Mouse (Mus musculus): ENCODE data around the gene Ldb3. TPM values are rescaled to one million over a fixed set of nuclear protein-coding genes. Genes with fewer than 3 reads are reported as not detected.

Gene Ldb3
- polyA plus RNA-seq, 1 experiment from 2014 or later = 1.9 TPM

- WGBS = 69% methylated on average over 4 of the region's 4 CpGs
- no peaks in the 10 kb centered on the region for H3K9me3 ChIP-seq
- H3K4me3 ChIP-seq (replicated peaks) = no peak overlapping the region
- H3K4me1 ChIP-seq (replicated peaks) = peaks cover 6% of the 10 kb centered on the region; the same call in 1 of the 2 replicates
- H3K36me3 ChIP-seq = no peaks in the 10 kb centered on the region
- ATAC-seq (ENCODE audit: insufficient number of reproducible peaks, insufficient read depth, low FRiP score, low TSS enrichment, low read depth) = no peak
- H3K27me3 ChIP-seq = no peaks in the 10 kb centered on the region
- no peak overlapping the region for H3K4me2 ChIP-seq
- H3K9ac ChIP-seq (replicated peaks) = no peak overlapping the region
- no peak overlapping the region for H3K27ac ChIP-seq
Observed at GRCm38 (mm10) chr14:34535883-34536282, 52.6 kb downstream of the Ldb3 start.

GRCm38 (mm10) chr14:34533537-34533936 is 54.9 kb downstream of the Ldb3 start:
- 96% methylated on average over 5 of the region's 5 CpGs for WGBS
- Histone ChIP-seq H3K9ac (replicated peaks) (no peak overlapping the region), H3K4me2 (no peak overlapping the region), H3K27ac (no peak overlapping the region), H3K27me3 (no peaks in the 10 kb centered on the region), H3K9me3 (peaks cover 4% of the 10 kb centered on the region; the same call in 1 of the 2 replicates), H3K36me3 (no peaks in the 10 kb centered on the region), H3K4me3 (replicated peaks) (no peak overlapping the region), H3K4me1 (replicated peaks) (no peaks in the 10 kb centered on the region)
- ATAC-seq (ENCODE audit: insufficient number of reproducible peaks, insufficient read depth, low FRiP score, low TSS enrichment, low read depth) = no peak

DNA sequence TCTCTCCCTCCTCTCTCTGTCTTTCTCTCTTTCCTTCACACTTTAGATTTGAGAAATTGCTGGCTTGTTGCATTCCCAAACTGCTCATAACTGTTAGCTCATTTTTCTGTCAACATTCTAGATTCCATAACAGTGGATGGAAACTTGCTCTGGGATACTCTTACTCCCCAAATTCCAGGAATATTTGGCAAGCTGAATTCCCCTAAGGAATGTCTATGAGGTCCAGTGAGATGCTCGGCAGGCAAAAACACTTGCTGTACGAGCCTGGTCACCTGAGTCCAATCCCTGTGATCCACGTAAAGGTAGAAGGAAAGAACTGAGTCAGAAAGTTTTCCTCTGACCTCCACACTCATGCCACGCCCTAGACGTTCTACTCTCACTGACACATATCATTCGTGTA is 55.9 kb downstream of the Ldb3 start:
- Histone ChIP-seq H3K4me3 (replicated peaks) (no peak overlapping the region), H3K9ac (replicated peaks) (no peak overlapping the region), H3K9me3 (peaks cover 4% of the 10 kb centered on the region; the same call in 1 of the 2 replicates), H3K27ac (no peak overlapping the region), H3K4me1 (replicated peaks) (no peaks in the 10 kb centered on the region), H3K27me3 (peaks cover 4% of the 10 kb centered on the region; the same call in 1 of the 2 replicates), H3K4me2 (no peak overlapping the region), H3K36me3 (no peaks in the 10 kb centered on the region)
- 81% methylated on average over 6 of the region's 6 CpGs for WGBS
- ATAC-seq (ENCODE audit: insufficient number of reproducible peaks, insufficient read depth, low FRiP score, low TSS enrichment, low read depth) = no peak

GRCm38 (mm10) chr14:34528804-34529203 is 59.7 kb downstream of the Ldb3 start:
- peaks cover 4% of the 10 kb centered on the region; the same call in 1 of the 2 replicates for H3K27me3 ChIP-seq
- no peak for ATAC-seq (ENCODE audit: insufficient number of reproducible peaks, insufficient read depth, low FRiP score, low TSS enrichment, low read depth)
- 70% methylated on average over 8 of the region's 8 CpGs for WGBS

GRCm38 (mm10) chr14:34522701-34523100 is 65.8 kb downstream of the Ldb3 start, which contains the start of gene 9230112D13Rik:
9230112D13Rik (minus strand) TSS chr14:34522801.
- Histone ChIP-seq H3K4me3 (replicated peaks) (no peak within 1 kb of the TSS), H3K27ac (no peak within 1 kb of the TSS), H3K36me3 (no peaks in the 10 kb centered on the region), H3K9ac (replicated peaks) (no peak within 1 kb of the TSS), H3K9me3 (no peaks in the 10 kb centered on the region), H3K4me1 (replicated peaks) (no peaks in the 10 kb centered on the region), H3K27me3 (no peaks in the 10 kb centered on the region), H3K4me2 (no peak within 1 kb of the TSS)
- no peak for ATAC-seq (ENCODE audit: insufficient number of reproducible peaks, insufficient read depth, low FRiP score, low TSS enrichment, low read depth)
- WGBS = 84% methylated on average over 8 of the region's 8 CpGs

More at GRCm38 (mm10) chr14:34528804-34529203, 59.7 kb downstream of the Ldb3 start:
- H3K4me3 ChIP-seq (replicated peaks) = no peak overlapping the region
- no peaks in the 10 kb centered on the region for H3K36me3 ChIP-seq
- peaks cover 4% of the 10 kb centered on the region; the same call in 1 of the 2 replicates for H3K9me3 ChIP-seq
- no peak overlapping the region for H3K27ac ChIP-seq
- no peak overlapping the region for H3K4me2 ChIP-seq
- no peaks in the 10 kb centered on the region for H3K4me1 ChIP-seq (replicated peaks)
- no peak overlapping the region for H3K9ac ChIP-seq (replicated peaks)

DNA sequence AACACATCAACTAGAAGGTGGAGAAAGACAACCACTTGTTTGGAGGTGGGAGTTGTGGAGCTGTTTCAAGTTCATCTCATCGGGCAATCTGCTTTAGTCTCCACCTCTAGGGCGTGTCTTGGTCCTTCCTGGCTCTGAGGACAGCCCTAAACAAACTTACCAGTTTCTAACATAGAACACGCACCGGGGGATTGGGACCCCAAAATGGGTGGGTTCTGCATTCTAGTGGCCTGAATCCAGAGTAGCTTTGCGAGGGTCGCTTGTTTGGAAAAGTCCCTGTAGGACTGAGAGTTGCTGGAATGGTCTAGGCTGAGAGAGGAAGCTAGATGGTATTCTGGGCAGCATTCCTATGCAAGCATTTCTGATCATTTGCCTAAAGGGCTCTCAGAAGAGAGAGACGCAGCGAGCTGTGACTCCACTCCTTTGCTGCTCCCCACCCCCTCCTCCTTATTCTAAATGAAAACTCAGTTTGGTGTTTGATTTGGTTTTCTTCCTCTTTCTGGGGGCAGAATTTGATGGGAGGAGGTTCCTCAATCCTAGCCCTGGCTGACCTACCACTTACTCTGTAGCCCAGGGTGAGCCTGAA is 70.4 kb downstream of the Ldb3 start:
- no peak for ATAC-seq (ENCODE audit: insufficient number of reproducible peaks, insufficient read depth, low FRiP score, low TSS enrichment, low read depth)
- WGBS = 79% methylated on average over 8 of the region's 8 CpGs
- Histone ChIP-seq H3K4me2 (no peak overlapping the region), H3K9ac (replicated peaks) (no peak overlapping the region), H3K9me3 (no peaks in the 10 kb centered on the region), H3K27ac (no peak overlapping the region), H3K4me3 (replicated peaks) (no peak overlapping the region), H3K36me3 (no peaks in the 10 kb centered on the region), H3K27me3 (no peaks in the 10 kb centered on the region), H3K4me1 (replicated peaks) (peaks cover 7% of the 10 kb centered on the region)

DNA sequence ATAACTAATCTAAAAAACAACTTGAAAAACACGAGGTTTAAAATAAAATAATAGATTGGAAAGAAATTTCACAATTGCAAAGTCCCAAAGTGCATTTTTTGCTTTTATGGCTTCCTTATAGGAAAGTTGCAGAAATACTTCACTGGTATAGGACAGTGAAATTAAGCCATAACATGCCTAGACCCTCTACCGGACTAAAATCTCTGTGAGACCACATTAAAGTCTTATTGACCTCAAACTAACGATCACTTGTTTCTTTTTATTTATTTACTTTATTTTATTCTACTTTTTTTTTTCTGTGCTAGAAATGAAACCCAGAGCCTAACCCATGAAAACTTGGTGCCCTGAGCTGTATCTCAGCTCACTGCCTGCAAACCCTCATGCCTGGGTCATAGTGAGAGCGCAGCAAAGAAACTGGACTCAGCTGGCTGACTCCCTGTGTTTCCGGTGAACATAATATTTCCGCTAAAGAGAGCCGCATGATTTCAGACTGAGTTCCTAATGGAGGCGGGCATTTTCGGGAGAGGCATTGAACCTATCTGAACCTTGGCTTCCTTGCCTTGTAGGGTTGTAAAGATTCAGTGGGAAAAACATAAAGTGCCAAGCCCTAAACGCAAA is 71.4 kb downstream of the Ldb3 start:
- no peak overlapping the region for H3K27ac ChIP-seq
- H3K9me3 ChIP-seq = no peaks in the 10 kb centered on the region
- no peak overlapping the region for H3K4me2 ChIP-seq
- 80% methylated on average over 10 of the region's 10 CpGs for WGBS
- ATAC-seq (ENCODE audit: insufficient number of reproducible peaks, insufficient read depth, low FRiP score, low TSS enrichment, low read depth) = no peak
- H3K27me3 ChIP-seq = no peaks in the 10 kb centered on the region
- no peaks in the 10 kb centered on the region for H3K36me3 ChIP-seq
- no peak overlapping the region for H3K4me3 ChIP-seq (replicated peaks)
- H3K4me1 ChIP-seq (replicated peaks) = peaks cover 7% of the 10 kb centered on the region
- no peak overlapping the region for H3K9ac ChIP-seq (replicated peaks)

DNA sequence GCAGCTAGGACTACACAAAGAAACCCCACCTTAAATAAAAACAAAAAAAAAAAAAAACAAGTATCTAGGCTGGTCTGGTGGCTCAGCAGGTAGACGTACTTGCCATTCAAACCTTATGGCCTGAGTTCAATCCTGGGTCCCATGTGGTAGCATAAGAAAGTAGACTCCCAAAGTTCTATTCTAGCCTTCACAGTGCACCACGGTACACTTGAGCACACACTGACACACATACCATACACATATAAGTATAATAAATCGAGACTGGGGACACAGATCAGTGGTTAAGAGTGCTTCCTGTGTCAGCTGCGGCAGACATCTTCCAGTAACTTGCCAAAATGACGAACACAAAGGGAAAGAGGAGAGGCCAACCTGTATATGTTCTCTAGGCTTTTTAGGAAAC is 72.6 kb downstream of the Ldb3 start:
- Histone ChIP-seq H3K4me2 (no peak overlapping the region), H3K36me3 (no peaks in the 10 kb centered on the region), H3K4me1 (replicated peaks) (peaks cover 7% of the 10 kb centered on the region), H3K27me3 (no peaks in the 10 kb centered on the region), H3K9me3 (no peaks in the 10 kb centered on the region), H3K4me3 (replicated peaks) (no peak overlapping the region), H3K9ac (replicated peaks) (no peak overlapping the region), H3K27ac (no peak overlapping the region)
- 83% methylated on average over 5 of the region's 5 CpGs for WGBS
- ATAC-seq (ENCODE audit: insufficient number of reproducible peaks, insufficient read depth, low FRiP score, low TSS enrichment, low read depth) = no peak

GRCm38 (mm10) chr14:34514120-34514519 is 74.4 kb downstream of the Ldb3 start:
- H3K27me3 ChIP-seq = no peaks in the 10 kb centered on the region
- H3K9ac ChIP-seq (replicated peaks) = no peak overlapping the region
- peaks cover 7% of the 10 kb centered on the region for H3K4me1 ChIP-seq (replicated peaks)
- H3K27ac ChIP-seq = no peak overlapping the region
- WGBS = 39% methylated on average over 6 of the region's 6 CpGs
- no peak overlapping the region for H3K4me2 ChIP-seq
- H3K9me3 ChIP-seq = no peaks in the 10 kb centered on the region
- no peak overlapping the region for H3K4me3 ChIP-seq (replicated peaks)
- no peaks in the 10 kb centered on the region for H3K36me3 ChIP-seq
- ATAC-seq (ENCODE audit: insufficient number of reproducible peaks, insufficient read depth, low FRiP score, low TSS enrichment, low read depth) = no peak

DNA sequence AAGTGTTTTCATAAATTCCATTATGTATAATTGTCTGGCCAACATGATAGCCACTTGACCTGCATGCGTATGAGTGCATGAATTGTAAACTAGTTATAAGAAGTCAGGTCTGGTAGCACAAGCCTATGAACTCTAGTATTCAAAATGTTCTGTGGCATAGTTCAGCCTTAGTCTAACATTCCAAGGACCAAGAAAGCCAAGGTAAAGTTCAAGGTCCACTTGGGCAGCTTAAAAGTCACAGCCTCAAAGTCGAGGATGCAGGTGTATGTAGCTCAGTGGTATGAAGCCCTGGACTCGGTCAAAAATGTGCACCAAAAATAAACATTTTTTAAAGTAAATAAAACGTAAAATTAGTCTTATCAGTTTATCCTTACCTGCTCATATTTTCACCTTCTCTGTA is 75.9 kb downstream of the Ldb3 start:
- H3K4me1 ChIP-seq (replicated peaks) = peaks cover 22% of the 10 kb centered on the region
- H3K9me3 ChIP-seq = no peaks in the 10 kb centered on the region
- H3K36me3 ChIP-seq = no peaks in the 10 kb centered on the region
- no peak for ATAC-seq (ENCODE audit: insufficient number of reproducible peaks, insufficient read depth, low FRiP score, low TSS enrichment, low read depth)
- no peak overlapping the region for H3K4me3 ChIP-seq (replicated peaks)
- WGBS = 81% methylated on average over 4 of the region's 4 CpGs
- H3K27ac ChIP-seq = no peak overlapping the region
- no peak overlapping the region for H3K9ac ChIP-seq (replicated peaks)
- H3K4me2 ChIP-seq = no peak overlapping the region
- no peaks in the 10 kb centered on the region for H3K27me3 ChIP-seq

- H3K9ac ChIP-seq (replicated peaks) = no peak overlapping the region
- WGBS = 76% methylated on average over 11 of the region's 11 CpGs
- no peaks in the 10 kb centered on the region for H3K27me3 ChIP-seq
- no peak overlapping the region for H3K27ac ChIP-seq
- H3K36me3 ChIP-seq = no peaks in the 10 kb centered on the region
- ATAC-seq (ENCODE audit: insufficient number of reproducible peaks, insufficient read depth, low FRiP score, low TSS enrichment, low read depth) = no peak
- H3K4me3 ChIP-seq (replicated peaks) = no peak overlapping the region
- peaks cover 23% of the 10 kb centered on the region for H3K4me1 ChIP-seq (replicated peaks)
- no peaks in the 10 kb centered on the region for H3K9me3 ChIP-seq
- H3K4me2 ChIP-seq = no peak overlapping the region
Observed at GRCm38 (mm10) chr14:34511901-34512300, 76.6 kb downstream of the Ldb3 start.
